Comparison of ENCODE assay signal across 8 mouse cellular contexts in the genomic region with DNA sequence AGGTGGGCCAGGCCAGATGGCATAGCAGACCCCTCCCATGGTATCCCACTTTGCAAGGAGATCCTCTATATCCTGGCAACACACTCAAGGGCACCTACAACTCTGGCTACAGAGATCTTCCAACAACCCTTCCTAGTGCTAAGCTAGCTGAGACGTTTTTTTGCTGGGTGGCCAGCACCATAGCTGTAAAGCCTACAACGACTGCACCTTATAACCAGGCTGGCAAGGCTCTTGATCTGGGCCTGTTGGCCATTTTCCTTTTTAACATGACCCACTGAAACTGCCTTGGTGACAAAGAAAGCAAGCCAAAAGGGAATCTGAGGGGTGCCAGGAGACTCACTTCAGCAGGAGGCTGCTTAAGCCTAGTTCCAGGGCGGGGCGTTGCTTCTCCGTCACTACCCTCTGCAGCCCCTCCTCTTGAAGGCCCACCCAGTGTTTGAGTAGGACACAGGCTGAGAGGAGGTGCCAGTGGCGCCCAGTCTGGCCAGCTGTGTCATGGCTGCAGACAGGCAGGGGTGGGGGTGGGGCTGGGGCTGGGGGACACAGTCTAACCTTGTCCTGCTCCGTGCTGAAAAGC. TPM values are rescaled to one million over a fixed set of nuclear protein-coding genes. Genes with fewer than 3 reads are reported as not detected.
DNase-seq lines count a peak whose midpoint lies in the region; ATAC-seq and TF ChIP-seq lines count a peak whose summit lies in the region.

No protein-coding gene starts in this region.

- no peaks in the 10 kb centered on the region for H3K27me3 ChIP-seq in testis, adult 2 months (ENCODE audit: control insufficient read depth, insufficient read depth, low read length)
- H3K27me3 ChIP-seq in intestine, embryonic 14.5 days (replicated peaks; ENCODE audit: control insufficient read depth, insufficient read depth, low read length): no peaks in the 10 kb centered on the region
- H3K27me3 ChIP-seq in stomach, embryonic 15.5 days (replicated peaks): no peaks in the 10 kb centered on the region

- H3K9me3 ChIP-seq in intestine, embryonic 14.5 days (ENCODE audit: control insufficient read depth, low read length): no peaks in the 10 kb centered on the region
- H3K9me3 ChIP-seq in stomach, embryonic 15.5 days: no peaks in the 10 kb centered on the region

- TF ChIP-seq CTCF in testis, adult 2 months (IDR thresholded peaks at IDR 0.05; ENCODE audit: control insufficient read depth, insufficient read depth, insufficient replicate concordance, low read depth, low read length): no peak

- TF ChIP-seq POLR2A in testis, adult 2 months (IDR thresholded peaks at IDR 0.05; ENCODE audit: control insufficient read depth, low read depth, low read length): no peak

- peak overlapping the region; percentile 78 for H3K27ac ChIP-seq in testis, adult 2 months (ENCODE audit: control insufficient read depth, insufficient read depth, low read depth, low read length)
- no peak overlapping the region for H3K27ac ChIP-seq in intestine, embryonic 14.5 days (ENCODE audit: low read depth)
- H3K27ac ChIP-seq in stomach, embryonic 15.5 days: peak overlapping the region; percentile 59

- H3K4me1 ChIP-seq in testis, adult 2 months (ENCODE audit: control insufficient read depth, insufficient read depth, low read length): peaks cover 14% of the 10 kb centered on the region
- H3K4me1 ChIP-seq in intestine, embryonic 14.5 days (replicated peaks; ENCODE audit: control insufficient read depth, insufficient read depth, low read length): peaks cover 42% of the 10 kb centered on the region
- peaks cover 54% of the 10 kb centered on the region for H3K4me1 ChIP-seq in stomach, embryonic 15.5 days

- no peak for DNase-seq in testis, postnatal 10 days (ENCODE audit: low spot score)
- DNase-seq in gastrocnemius, postnatal 14 days: peak; percentile 71
- no peak for DNase-seq in intestine, embryonic 14.5 days (ENCODE audit: low spot score)
- DNase-seq in lung, postnatal 36 days: peak; percentile 84
- DNase-seq in urinary bladder, postnatal 10 days (ENCODE audit: low spot score): no peak
- DNase-seq in left cerebral cortex, adult 8-10 months (ENCODE audit: low spot score in 2 of 2): no peak

- peak; percentile 52; the same call in 1 of the 2 replicates for ATAC-seq in intestine, embryonic 14.5 days (replicated peaks; ENCODE audit: low FRiP score, low TSS enrichment, low read depth)
- peak; percentile 52 for ATAC-seq in stomach, embryonic 15.5 days (ENCODE audit: insufficient read depth, low FRiP score, low read depth)

- H3K4me3 ChIP-seq in testis, adult 2 months (ENCODE audit: control insufficient read depth, low read depth, low read length): no peak overlapping the region
- H3K4me3 ChIP-seq in intestine, embryonic 14.5 days (ENCODE audit: low read depth, low read length): no peak overlapping the region
- no peak overlapping the region for H3K4me3 ChIP-seq in stomach, embryonic 15.5 days (replicated peaks)

- intact Hi-C loops in gastrocnemius, postnatal 14 days (cut with DNase I; ENCODE audit: low total_unique reads): no loop called here

- WGBS in intestine, embryonic 14.5 days: 26% methylated on average over 7 of the region's 7 CpGs
- WGBS in stomach, embryonic 15.5 days: 34% methylated on average over 6 of the region's 7 CpGs

- H3K4me2 ChIP-seq in intestine, embryonic 14.5 days (ENCODE audit: low read length): no peak overlapping the region
- no peak overlapping the region for H3K4me2 ChIP-seq in stomach, embryonic 15.5 days

- H3K9ac ChIP-seq in intestine, embryonic 14.5 days (ENCODE audit: low read length): no peak overlapping the region
- H3K9ac ChIP-seq in stomach, embryonic 15.5 days: no peak overlapping the region

- no peaks in the 10 kb centered on the region for H3K36me3 ChIP-seq in testis, adult 2 months (ENCODE audit: control insufficient read depth, insufficient read depth, low read length)
- no peaks in the 10 kb centered on the region for H3K36me3 ChIP-seq in intestine, embryonic 14.5 days (ENCODE audit: control insufficient read depth, insufficient read depth, low read length)
- H3K36me3 ChIP-seq in stomach, embryonic 15.5 days: no peaks in the 10 kb centered on the region

RNA-seq across cellular contexts. Expression of gene E030018B13Rik, which starts 4.3 kb away (rescaled TPM):
- polyA plus RNA-seq in testis, adult 2 months (2012; rRNA removed): 0.11 TPM in 1 of 2 replicates, not detected in the other
- not detected for total RNA-seq in gastrocnemius, postnatal 14 days (2021)
- polyA plus RNA-seq in intestine, embryonic 14.5 days (2014; fragmentation: Nextera tagmentation; extraction: Ambion mirVana): 0.30 TPM in 1 of 2 replicates, not detected in the other
- 0.17 TPM in 1 of 2 replicates, not detected in the other for polyA plus RNA-seq in stomach, embryonic 15.5 days (2015; fragmentation: Nextera tagmentation; extraction: Ambion mirVana)
- not detected for total RNA-seq in left cerebral cortex, adult 8-10 months (2022)

RNA-seq across cellular contexts. Expression of gene Klf13, which starts 26.4 kb away (rescaled TPM):
- 2.8 and 3.8 TPM in 2 replicates for polyA plus RNA-seq in testis, adult 2 months (2012; rRNA removed)
- total RNA-seq in gastrocnemius, postnatal 14 days (2021): 10 to 100 TPM; 42.5 to 65.2 TPM
- 30.7 and 32.1 TPM in 2 replicates for polyA plus RNA-seq in intestine, embryonic 14.5 days (2014; fragmentation: Nextera tagmentation; extraction: Ambion mirVana)
- 31.0 and 32.3 TPM in 2 replicates for polyA plus RNA-seq in stomach, embryonic 15.5 days (2015; fragmentation: Nextera tagmentation; extraction: Ambion mirVana)
- 100 to 1,000 TPM; 138 to 154 (median 144) TPM for total RNA-seq in left cerebral cortex, adult 8-10 months (2022)

Comparison
In these comparisons a context has a peak if more than half of its experiments do, and no peak if none do; other contexts are left out.
1. DNase-seq: peak in gastrocnemius, postnatal 14 days (single experiment) and lung, postnatal 36 days (single experiment); none in testis, postnatal 10 days (single experiment), intestine, embryonic 14.5 days (single experiment), urinary bladder, postnatal 10 days (single experiment) and left cerebral cortex, adult 8-10 months (0 of 2).